Mouse (Mus musculus) ES-Bruce4 (cell line): ENCODE results near the gene Vmn2r75.

Experiments
- CTCF ChIP-seq: IDR thresholded peaks from one replicate; pipeline ENCODE4 v1.8.1; 2011; ENCODE audit warnings: low read depth, low read length
- EP300 ChIP-seq: IDR thresholded peaks from 2 replicates; pipeline ENCODE4 v1.6.1; 2011; ENCODE audit warnings: low read depth, low read length; ENCODE audit not compliant: insufficient read depth

- TF ChIP-seq CTCF (peak; percentile 21), EP300 (no peak)
Measured at GRCm38 (mm10) chr7:86211345-86211744, 39.8 kb upstream of the Vmn2r75 start.
